Mouse (Mus musculus) frontal cortex, adult (tissue): ENCODE data around the gene Nrap.
"Not testable (repeated sequence)": the region's sequence is repeated elsewhere in the genome, so short reads cannot be mapped to it uniquely, and the experiment has no call there.

Source experiments
- ATAC-seq: cut with Nextera tagmentation; 2 replicates; pipeline ENCODE4 v1.9.2; 2017; ENCODE audit warnings: mild to moderate bottlenecking, moderate library complexity, mixed read lengths; ENCODE audit not compliant: low TSS enrichment

Nrap gene

GRCm38 (mm10) chr19:56389879-56390278 is at the start of gene Nrap:
TSS of gene Nrap (minus strand) at chr19:56390037.
- no peak for ATAC-seq

DNA sequence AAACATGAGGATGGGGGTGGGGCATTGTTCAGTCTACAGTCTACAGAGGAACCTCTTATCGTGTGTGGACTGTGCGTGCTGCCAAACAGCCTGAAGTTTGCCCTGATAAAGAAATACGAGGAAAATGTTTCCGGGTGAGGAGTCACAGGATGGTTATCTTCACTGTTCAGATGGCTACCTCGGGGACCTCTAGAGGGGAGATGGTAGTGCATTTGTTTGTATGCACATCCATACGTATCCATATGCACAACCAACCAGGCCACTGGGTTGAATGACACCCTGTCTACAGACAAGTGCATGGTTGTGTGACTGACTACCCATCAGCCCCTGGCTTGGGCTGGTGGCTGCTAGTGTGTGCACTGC is 49.2 kb upstream of the Nrap start:
- ATAC-seq, result no peak

DNA sequence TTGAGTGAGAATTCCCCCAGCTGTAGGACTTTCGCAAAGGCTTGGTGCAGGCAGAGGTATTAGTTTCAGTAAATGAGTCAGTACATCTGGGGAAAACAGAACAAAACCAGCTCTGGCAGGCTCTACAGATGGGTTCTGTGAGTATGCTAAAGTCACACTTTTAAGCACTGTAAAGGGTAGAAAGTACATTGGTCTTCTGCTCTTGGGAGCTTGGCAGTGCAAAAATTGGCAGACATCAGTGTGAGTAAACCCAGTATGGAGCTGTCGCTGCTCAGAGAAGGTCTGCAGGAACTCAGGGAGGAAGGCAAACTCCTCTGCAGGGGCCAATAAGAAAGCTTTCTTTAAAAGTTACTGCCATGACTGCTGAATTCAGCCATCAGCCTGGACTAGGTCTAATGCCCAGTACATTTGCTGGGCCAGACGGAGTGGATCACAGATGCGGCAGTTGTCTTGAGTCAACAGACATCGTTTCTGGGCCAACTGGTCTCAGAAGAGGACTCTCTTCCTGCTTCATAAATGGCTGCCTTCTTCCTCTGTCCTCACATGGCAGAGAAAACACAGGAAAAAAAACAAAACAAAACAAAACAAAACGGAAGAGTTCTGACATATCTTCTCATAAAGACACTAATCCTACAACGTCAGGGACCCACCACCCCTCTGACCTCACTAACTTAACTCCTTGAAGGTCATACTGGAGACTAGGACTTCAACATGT is 48.7 kb upstream of the Nrap start:
- peak; percentile 66 for ATAC-seq

DNA sequence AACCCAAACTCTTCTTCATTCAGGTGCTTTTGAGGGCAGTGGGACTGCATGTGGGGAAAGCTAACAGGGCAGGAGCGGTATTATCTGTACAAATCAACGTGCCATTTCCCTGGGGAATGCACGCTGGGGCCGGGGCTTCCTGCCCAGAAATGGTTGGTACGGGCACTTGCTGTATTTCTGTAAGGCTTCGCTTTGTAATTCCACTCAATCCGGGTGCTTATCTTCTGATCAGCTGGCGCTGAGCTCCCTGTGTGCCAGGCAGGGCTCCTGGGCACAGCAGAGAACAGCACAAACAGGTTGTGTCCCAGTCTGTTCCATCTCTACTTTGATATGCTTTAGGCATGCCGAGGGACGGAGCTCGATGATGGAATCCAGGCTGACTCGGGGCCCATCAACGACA is 46.5 kb upstream of the Nrap start:
- no peak for ATAC-seq

DNA sequence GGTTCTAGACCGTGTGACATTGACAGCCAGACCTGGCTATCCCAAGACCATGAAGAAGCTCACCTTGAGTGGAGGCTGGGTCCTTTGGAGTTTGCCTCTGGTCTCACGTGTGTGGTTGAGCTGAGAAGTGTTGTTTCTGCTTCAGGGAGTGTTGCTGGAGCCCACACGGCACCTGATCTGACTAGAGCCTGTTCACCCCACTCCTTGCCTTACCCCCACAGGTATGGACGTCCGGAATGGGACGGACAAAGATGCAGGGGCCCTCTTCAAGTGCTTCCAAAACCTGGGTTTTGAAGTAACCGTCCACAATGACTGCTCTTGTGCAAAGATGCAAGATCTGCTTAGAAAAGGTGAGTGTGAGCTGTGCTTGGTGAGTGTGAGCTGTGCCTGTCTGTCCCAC is 43.7 kb upstream of the Nrap start:
- ATAC-seq, result no peak

DNA sequence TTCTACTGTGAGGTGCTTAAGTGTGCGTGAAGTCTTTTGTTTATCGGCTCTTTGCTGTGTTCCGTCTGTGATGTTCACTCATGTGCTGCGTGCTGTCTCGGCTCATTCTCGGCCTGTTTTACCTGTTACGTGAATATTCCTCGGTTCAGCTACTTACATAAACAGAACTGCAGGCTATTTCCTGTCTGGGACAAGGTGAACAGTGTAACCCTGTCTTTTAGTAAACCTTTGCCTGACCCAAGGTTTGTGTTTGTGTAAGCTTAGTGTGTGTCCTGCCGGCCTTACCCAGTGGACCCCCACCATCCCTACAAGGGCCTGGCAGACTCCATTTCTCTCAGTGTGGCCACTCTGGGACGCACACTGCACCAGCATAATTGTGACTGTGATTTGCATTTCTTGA is 42.9 kb upstream of the Nrap start:
- no peak for ATAC-seq

DNA sequence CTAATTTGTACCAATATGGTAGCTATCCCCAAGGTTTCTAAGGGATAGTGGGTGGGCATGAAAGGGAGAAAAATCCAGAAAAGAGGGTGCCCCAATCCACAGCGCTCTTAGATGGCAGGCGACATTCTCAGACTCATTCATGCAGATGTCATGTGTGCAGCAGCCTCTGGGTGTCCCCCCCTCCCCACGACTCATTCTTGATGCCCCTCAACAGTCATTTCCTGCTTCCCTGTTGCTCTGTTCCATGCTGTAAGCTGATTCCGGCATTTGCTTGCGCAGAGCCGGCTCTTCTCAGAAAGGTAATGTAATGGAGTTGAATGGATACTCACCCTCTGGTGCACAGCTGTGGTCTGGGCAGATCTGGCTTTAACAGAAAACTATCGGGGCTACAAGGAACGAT is 40.5 kb upstream of the Nrap start:
- ATAC-seq, result no peak

- ATAC-seq, result no peak
Observed at GRCm38 (mm10) chr19:56425492-56425891, 35.7 kb upstream of the Nrap start.

- ATAC-seq, result no peak
Observed at GRCm38 (mm10) chr19:56424606-56425395, 35.0 kb upstream of the Nrap start.

DNA sequence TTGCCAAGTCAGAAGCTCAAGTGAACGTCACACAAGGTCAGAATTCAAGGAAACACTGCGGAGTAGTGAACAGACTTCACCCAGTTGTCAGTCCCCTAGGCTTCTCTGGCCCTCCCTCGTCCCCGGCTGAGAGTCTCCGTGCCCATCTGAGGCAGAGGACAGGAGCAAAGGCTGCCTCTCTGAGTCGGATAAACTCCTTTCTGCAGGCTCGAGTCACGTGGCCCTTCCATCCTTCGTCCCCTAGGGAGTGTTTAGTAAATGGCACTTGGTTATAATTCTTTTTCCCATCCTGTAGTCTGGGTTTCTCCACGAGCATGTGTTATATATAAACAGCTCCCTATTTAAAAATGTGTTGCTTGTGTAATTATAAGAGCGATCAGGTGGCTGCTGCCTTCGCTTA is 33.5 kb upstream of the Nrap start:
- peak; percentile 60 for ATAC-seq

DNA sequence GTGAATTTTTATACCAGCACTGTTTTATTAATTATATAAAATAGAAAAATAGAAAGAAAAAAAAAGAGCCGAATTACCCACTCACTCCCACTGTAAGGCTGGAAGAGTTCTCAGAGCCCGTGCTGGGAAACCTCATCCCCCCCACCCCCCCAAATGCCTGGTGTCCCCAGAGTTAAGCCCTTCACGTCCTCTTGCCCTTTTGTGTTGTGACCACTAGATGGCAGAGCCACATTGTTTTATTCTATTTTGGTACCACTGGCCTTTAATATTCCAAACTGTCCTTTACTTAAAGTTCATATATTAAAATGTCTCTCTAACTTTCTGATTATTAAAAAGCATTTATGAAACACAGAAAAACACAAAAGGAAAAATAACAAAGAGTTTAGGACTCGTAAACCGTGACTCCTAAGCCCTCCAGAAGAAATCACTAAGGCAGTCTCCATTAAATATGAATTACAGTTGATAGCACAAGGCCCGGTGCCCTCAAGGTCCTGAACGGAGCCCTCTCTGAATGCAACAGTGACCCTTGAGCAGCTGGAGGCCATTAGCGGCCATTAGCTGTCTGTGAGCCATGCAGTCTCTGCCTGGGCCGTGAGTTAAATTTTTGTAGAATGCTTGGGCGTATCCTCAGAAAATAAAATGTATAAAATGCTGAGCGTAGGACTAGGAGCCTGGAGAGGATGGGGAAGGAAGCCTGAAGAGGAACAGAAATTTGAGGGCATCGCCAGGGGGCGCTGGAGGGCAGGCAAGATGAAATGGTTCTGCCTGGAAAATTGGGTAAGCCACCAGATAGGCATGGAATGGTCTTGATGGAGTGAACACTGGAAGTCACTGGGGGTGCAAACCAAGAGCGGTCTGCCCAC is 32.9 kb upstream of the Nrap start:
- peak; percentile 88 for ATAC-seq

- no peak for ATAC-seq
Observed at GRCm38 (mm10) chr19:56420345-56420744, 30.5 kb upstream of the Nrap start.

GRCm38 (mm10) chr19:56419452-56419851 is 29.6 kb upstream of the Nrap start:
- no peak for ATAC-seq

DNA sequence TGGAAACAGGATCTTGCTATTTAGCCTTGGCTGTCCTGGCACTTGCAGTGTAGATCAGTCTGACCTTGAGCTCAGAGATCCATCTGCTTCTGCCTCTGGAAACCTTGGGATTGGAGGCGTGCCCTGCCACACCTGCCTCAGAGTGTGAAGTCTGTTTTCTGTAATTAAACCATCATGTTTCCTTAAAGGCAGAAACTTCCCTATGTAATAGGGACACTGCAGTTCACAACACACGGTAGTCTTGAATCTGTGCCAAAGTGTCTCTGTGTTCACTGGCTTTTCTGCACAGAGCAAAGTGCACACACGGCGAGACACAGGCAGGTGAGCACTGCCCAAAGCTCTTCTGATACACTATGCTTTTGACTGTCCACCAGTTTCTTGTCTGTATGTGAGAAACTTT is 28.6 kb upstream of the Nrap start:
- no peak for ATAC-seq

DNA sequence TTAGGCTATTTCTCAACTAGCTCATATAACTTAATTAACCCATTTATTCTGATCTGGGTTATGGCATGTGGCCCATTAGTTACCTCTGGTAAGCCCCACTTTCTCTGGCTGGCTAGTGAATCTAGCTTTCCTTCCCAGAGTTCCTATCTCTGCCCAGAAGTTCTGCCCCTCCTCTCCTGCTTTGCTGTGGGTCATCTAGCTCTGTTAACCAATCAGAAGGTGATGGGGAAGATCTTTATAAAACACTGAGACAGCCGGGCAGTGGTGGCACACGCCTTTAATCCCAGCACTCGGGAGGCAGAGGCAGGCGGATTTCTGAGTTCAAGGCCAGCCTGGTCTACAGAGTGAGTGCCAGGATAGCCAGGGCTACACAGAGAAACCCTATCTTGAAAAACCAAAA is 20.0 kb upstream of the Nrap start:
- ATAC-seq, result not testable (repeated sequence)

- ATAC-seq, result no peak
Observed at GRCm38 (mm10) chr19:56406581-56406980, 16.7 kb upstream of the Nrap start.

DNA sequence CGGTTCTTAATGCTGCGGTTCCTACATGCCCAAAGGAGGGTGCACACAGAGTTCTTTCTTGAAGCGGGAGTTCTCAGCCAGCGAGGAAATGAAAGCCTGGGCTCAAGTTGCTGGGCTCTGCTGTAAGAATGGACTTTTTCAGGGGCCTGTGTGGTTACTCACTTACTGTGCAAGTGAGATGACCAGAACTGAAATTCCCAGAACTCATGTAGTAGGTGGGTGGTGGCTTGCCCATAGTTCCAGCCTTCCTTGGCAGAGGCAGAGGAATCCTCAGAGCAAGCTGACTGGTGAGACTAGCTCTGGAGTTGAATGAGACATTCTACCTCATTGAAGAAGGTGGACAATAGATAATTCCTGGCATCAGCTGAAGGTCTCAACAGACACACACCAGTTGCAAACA is 16.0 kb upstream of the Nrap start:
- no peak for ATAC-seq

- ATAC-seq, result no peak
Observed at GRCm38 (mm10) chr19:56401864-56402263, 12.0 kb upstream of the Nrap start.

- ATAC-seq, result no peak
Observed at GRCm38 (mm10) chr19:56400200-56400599, 10.4 kb upstream of the Nrap start.

- no peak for ATAC-seq
Observed at GRCm38 (mm10) chr19:56398528-56398795, 8.6 kb upstream of the Nrap start.

- no peak; the same call in 1 of the 2 replicates for ATAC-seq
Observed at GRCm38 (mm10) chr19:56397663-56398527, 8.1 kb upstream of the Nrap start.
